Mouse (Mus musculus) stomach, embryonic 15.5 days (tissue): ENCODE measurements around the gene Grrp1. TPM values are rescaled to one million over a fixed set of nuclear protein-coding genes. Genes with fewer than 3 reads are reported as not detected.
A peak's percentile ranks its signal among the peaks of the same experiment; 100 is the strongest.
"Not testable (repeated sequence)": the region's sequence is repeated elsewhere in the genome, so short reads cannot be mapped to it uniquely, and the experiment has no call there.

Experiments
- ATAC-seq: fragments of 200-750 bp; cut with Nextera tagmentation; 2 replicates; pipeline ENCODE4 v1.8.0; 2017; ENCODE audit warnings: low read depth, moderate number of reproducible peaks, moderate TSS enrichment; ENCODE audit not compliant: insufficient read depth, low FRiP score
- H3K27ac ChIP-seq: fragments of 300-500 bp; sonication (generic); 2 replicates; pipeline ENCODE4 v1.5.1; 2015; ENCODE audit warnings: mild to moderate bottlenecking, inconsistent platforms
- H3K27me3 ChIP-seq: fragments of 300-500 bp; sonication (generic); replicated peaks from 2 replicates; pipeline ENCODE4 v1.6.1; 2015; ENCODE audit warnings: inconsistent platforms
- H3K36me3 ChIP-seq: fragments of 300-500 bp; sonication (generic); 2 replicates; pipeline ENCODE4 v1.6.1; 2015; ENCODE audit warnings: inconsistent platforms
- H3K4me1 ChIP-seq: fragments of 300-500 bp; sonication (generic); 2 replicates; pipeline ENCODE4 v1.6.1; 2015; ENCODE audit warnings: inconsistent platforms
- H3K4me2 ChIP-seq: fragments of 300-500 bp; sonication (generic); 2 replicates; pipeline ENCODE4 v1.6.1; 2015; ENCODE audit warnings: mild to moderate bottlenecking, inconsistent platforms
- H3K4me3 ChIP-seq: fragments of 300-500 bp; sonication (generic); replicated peaks from 2 replicates; pipeline ENCODE4 v1.5.1; 2015; ENCODE audit warnings: inconsistent platforms
- H3K9ac ChIP-seq: fragments of 300-500 bp; sonication (generic); 2 replicates; pipeline ENCODE4 v1.6.1; 2015; ENCODE audit warnings: inconsistent platforms
- H3K9me3 ChIP-seq: fragments of 300-500 bp; sonication (generic); 2 replicates; pipeline ENCODE4 v1.6.1; 2016; ENCODE audit warnings: inconsistent platforms
- WGBS: fragments of 180-500 bp; shearing (Covaris S2); methylation state at CpG from one replicate; pipeline ENCODE4 v1.1.7; 2015; 5-methylcytosine and 5-hydroxymethylcytosine counted together
- polyA plus RNA-seq: library from polyadenylated mRNA; unstranded; fragments of >200 nt; fragmentation: Nextera tagmentation; extraction: Ambion mirVana; gene quantifications from 2 replicates; pipeline ENCODE4 v1.2.1, GENCODE M21; 2015

The Grrp1 gene
- polyA plus RNA-seq, 1 experiment from 2014 or later, result 5.2 TPM

DNA sequence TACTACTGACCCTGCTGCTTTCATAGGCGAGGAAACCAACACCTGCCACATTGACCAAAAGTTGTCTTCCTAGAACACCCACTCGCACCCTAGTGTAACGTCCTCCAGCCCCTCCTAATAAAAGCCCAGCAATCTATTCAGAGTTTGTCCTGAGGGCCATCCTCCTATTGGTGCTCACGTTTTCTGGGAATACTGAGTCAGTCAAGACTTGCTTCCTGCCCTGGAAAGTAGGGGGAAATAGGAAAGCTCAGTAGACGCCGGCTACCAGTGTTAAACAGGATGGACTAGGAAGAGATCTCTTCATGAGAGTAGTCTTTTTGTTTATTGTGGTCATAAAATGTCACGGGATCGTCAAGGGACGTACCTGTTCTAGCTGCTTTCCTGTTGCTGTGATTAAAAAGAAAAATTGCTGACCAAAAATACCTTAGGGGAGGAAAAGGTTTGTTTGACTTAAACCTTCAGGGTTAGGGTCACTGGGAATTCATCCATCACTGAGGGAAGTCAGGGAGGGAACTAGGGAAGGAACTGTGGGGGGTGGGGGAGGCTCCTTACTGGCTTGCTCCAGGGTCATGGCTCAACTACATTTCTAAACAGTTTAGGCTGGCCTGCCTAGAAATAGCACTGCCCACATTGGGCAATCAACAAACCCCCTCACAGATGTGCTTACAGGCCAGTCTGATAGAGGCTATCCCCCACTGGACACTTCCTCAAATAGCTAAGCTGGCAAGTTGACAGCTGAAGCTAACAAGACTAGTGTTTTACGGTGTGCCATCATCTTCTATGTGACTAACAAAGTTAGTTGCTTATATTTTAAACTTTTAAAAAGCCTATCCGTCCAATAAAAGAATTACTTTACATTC, 34.7 kb upstream of the Grrp1 start:
- ATAC-seq, result no peak
- H3K4me1 ChIP-seq, result peaks cover 27% of the 10 kb centered on the region
- no peaks in the 10 kb centered on the region for H3K9me3 ChIP-seq
- peak overlapping the region; percentile 68 for H3K4me2 ChIP-seq
- 17% methylated on average over 11 of the region's 11 CpGs for WGBS
- 0 out of 2 replicates have a peak, but pooled peaks cover under 1% of the 10 kb centered on the region for H3K27me3 ChIP-seq
- 0 out of 2 replicates have a peak, but pooled peaks cover 3% of the 10 kb centered on the region for H3K36me3 ChIP-seq
- H3K27ac ChIP-seq, result peak overlapping the region; percentile 100
- peak overlapping the region; percentile 99; the same call in 1 of the 2 replicates for H3K9ac ChIP-seq
- peak overlapping the region; percentile 92 for H3K4me3 ChIP-seq

DNA sequence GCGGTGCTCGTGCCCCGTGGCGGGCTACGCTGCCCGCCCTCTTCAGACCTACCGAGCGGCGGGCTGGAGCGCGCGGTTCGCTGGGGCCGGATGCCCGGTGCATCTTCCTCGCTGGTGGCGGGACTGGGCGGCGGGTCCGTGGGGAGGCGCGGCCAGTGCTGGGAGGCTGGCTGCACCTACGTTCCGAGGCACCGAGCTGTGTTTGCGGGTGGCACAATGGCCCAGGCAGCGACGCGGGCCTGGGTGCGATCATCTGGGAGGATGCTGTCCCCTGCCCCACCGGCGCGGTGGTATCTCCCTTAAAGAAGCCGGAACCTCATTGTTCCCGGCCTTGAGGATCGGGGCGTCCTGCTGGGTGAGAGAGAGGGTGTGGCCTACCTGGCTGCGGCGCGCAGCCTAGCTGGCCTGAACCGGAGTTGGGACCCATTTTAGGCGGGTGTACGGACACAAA, 33.7 kb upstream of the Grrp1 start, which contains the start of gene Pdik1l:
Gene Pdik1l (minus strand): TSS at position 321 of the 451 bp plus-strand sequence.
- Histone ChIP-seq H3K36me3 (0 out of 2 replicates have a peak, but pooled peaks cover 8% of the 10 kb centered on the region), H3K27me3 (no peaks in the 10 kb centered on the region), H3K27ac (peak within 1 kb of the TSS; percentile 100), H3K4me2 (peak within 1 kb of the TSS; percentile 91), H3K9me3 (no peaks in the 10 kb centered on the region), H3K9ac (peak within 1 kb of the TSS; percentile 99), H3K4me1 (peaks cover 27% of the 10 kb centered on the region), H3K4me3 (peak within 1 kb of the TSS; percentile 92)
- WGBS, result 0% methylated on average over 40 of the region's 43 CpGs
- ATAC-seq, result peak; percentile 79

DNA sequence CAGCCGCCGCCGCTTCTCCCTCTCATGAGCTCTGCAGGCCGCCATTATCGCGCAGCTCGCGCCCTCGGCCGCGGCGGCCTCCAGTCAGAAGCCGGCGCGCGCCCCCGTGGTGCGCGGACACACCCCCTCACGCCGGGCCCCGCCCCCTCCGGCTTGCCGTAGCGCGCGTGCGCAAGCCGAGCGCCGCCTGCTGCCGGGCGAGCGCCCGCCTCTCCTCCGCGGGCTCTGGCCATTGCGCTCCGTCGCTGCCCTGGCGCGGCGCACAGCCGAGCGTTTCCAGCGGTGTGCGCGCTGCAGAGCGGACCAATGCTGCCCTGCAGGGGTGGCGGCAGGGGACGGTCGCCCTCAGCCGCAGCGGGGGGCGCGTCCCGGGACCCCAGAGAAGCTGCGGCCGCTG, 33.3 kb upstream of the Grrp1 start:
- H3K27ac ChIP-seq, result peak overlapping the region; percentile 100
- peak; percentile 93 for ATAC-seq

DNA sequence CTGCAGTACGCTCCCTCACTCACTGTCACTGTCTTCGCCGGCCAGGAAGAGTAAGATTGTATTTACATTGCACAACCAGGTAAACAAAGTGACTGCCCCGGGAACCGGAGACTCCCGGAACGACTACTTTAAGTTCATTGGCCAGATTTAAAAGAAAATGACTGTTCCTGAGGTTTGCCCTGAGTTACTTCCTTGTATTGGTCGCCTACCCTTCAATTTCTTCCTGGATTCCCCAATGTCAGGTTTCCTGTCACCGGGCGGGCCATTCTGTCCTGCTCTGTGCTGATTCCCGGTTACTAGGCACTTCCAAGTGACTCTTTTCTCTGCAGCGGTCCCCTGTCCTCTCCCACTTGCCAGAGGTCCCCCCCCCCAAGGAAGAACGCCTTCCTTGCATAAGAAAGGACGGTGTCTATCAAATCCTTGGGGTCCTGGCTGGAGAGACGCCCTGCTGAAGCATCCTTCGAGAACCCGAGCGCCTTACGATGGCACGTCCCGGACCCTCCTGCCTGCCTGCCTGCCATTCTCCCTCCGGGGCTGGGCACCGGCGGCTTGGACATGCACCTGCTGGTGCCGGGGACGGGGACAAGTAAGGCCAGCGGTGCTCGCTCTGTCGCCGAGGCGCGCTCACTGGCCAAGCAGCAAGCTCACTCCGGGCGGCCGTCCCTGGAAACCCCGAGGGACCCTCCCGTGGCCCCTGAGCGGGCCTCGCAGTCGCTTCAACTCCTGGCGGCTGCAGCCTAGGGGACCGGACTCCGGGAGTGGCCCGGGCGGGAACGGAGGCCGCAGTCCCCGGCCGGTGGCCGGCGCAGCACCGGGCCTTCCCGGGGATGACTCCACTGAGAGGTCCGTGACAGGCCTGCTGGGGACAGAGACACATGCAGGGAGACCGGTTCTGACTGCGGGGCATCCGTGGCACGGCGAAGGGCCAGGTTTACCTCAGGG, 32.6 kb upstream of the Grrp1 start:
- H3K4me3 ChIP-seq, result peak overlapping the region; percentile 92
- H3K9ac ChIP-seq, result peak overlapping the region; percentile 64
- H3K27ac ChIP-seq, result peak overlapping the region; percentile 83
- H3K36me3 ChIP-seq, result peaks cover 18% of the 10 kb centered on the region
- H3K27me3 ChIP-seq, result no peaks in the 10 kb centered on the region
- peak; percentile 10 for ATAC-seq
- H3K9me3 ChIP-seq, result no peaks in the 10 kb centered on the region
- WGBS, result under 1% methylated on average over 59 of the region's 59 CpGs
- peak overlapping the region; percentile 91 for H3K4me2 ChIP-seq
- peaks cover 24% of the 10 kb centered on the region for H3K4me1 ChIP-seq

More for the DNA sequence above, 33.3 kb upstream of the Grrp1 start:
- H3K27me3 ChIP-seq, result no peaks in the 10 kb centered on the region
- peak overlapping the region; percentile 91 for H3K4me2 ChIP-seq
- H3K4me3 ChIP-seq, result peak overlapping the region; percentile 92
- H3K36me3 ChIP-seq, result peaks cover 12% of the 10 kb centered on the region
- peak overlapping the region; percentile 99 for H3K9ac ChIP-seq
- peaks cover 27% of the 10 kb centered on the region for H3K4me1 ChIP-seq
- WGBS, result under 1% methylated on average over 50 of the region's 59 CpGs
- no peaks in the 10 kb centered on the region for H3K9me3 ChIP-seq

DNA sequence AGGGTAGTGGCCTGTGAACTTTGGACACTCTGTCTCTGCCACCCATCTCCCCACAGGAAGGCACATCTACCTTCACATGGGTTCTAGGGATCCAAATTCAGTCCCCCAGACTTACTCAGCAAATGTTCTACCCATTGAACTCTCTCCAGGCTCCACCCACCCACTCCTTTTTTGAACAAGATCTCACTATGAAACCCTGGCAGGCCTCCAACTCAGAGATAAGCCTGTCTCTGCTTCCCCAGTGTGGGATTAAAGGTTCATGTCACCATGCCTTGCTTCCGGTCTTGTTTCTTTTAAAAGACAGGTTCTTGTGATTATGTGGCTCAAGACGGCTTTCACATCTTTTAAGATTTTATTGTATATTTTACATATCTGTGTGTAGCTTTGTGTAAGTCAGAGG, 31.0 kb upstream of the Grrp1 start:
- H3K9me3 ChIP-seq, result no peaks in the 10 kb centered on the region
- H3K36me3 ChIP-seq, result peaks cover 24% of the 10 kb centered on the region
- no peak overlapping the region for H3K27ac ChIP-seq
- WGBS, result 81% methylated on average over 2 of the region's 2 CpGs
- H3K4me1 ChIP-seq, result peaks cover 24% of the 10 kb centered on the region
- no peak overlapping the region for H3K4me2 ChIP-seq
- H3K27me3 ChIP-seq, result no peaks in the 10 kb centered on the region
- ATAC-seq, result no peak
- no peak overlapping the region for H3K9ac ChIP-seq
- H3K4me3 ChIP-seq, result no peak overlapping the region

DNA sequence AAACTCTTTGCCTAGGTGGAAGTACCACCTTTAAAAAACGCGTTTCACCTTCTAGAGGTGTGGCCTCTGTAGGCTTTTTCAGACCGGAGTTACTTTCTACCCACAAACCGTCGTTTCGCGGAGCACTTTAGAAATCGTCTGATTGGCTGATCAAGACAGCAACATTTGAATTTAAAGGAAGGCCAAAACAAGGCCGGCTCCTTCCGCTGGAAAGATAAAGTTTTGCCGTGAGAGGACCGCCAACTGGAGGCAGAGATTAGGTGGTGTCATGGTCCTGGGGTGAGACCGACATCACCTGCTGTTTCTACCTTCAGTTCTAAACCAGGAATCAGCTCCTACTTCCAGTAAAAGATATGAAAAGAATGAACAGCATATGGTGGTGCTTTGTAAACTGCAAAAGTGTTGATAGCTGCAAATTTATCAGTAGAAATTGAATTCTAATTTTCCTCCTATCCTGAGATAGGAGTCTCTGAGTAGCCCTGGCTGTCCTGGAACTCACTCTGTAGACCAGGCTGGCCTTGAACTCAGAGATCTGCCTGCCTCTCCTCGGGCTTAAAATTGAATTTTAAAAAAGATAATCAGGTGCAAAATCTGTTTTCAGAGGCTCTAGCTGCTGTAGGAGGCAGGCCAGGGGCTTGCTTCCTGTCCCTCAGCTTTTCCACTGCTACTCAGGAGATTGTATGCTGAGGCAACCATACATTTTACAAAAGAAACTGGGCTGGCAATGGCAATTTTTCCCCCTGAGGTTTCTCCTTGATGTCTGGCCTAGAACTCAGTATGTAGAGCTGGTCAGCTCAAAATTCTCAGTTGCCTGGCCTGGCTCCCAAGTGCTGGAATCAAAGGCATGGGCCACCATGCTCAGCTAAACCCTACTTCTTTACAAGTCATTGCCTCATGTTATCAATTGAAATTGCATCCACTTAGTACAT, 19.8 kb upstream of the Grrp1 start:
- 4% methylated on average over 14 of the region's 14 CpGs for WGBS
- no peaks in the 10 kb centered on the region for H3K27me3 ChIP-seq
- H3K9ac ChIP-seq, result no peak overlapping the region
- peak; percentile 84 for ATAC-seq
- 0 out of 2 replicates have a peak, but pooled peaks cover 5% of the 10 kb centered on the region for H3K4me1 ChIP-seq
- peak overlapping the region; percentile 46 for H3K4me2 ChIP-seq
- H3K36me3 ChIP-seq, result peaks cover 10% of the 10 kb centered on the region
- peak overlapping the region; percentile 57; the same call in 1 of the 2 replicates for H3K27ac ChIP-seq
- no peaks in the 10 kb centered on the region for H3K9me3 ChIP-seq
- peak overlapping the region; percentile 20; the same call in 1 of the 2 replicates for H3K4me3 ChIP-seq

DNA sequence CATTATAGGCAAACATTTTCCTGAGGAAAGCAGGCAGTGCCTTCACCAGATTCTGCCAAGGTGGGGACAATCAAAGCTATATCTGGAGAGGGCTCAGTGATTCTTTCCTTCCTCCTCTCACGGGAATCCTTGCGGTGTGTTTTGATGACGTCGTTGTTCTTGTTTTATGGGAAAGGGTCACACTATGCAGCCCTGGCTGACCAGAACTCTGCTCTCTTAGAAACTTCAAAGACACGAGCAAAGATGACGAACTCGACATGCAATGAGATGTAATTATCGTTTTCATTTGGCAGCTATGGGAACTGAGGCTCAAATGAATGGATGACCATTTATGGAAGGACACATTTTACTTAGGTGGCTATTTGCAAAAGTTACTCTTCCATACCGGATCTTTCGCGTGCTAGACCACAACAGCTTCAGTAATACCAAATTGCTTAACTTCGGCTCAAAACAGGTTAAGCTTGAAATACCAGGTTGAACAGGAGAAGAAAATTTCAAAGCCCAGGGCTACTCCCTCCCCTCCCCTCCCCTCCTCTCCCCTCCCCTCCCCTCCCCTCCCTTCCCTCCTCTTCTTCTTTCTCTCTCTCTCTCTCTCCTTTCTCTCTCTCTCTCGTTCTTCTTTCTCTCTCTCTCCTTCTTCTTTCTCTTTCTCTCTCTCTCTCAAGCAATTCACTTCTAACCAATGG, 19.0 kb upstream of the Grrp1 start:
- Histone ChIP-seq H3K27me3 (no peaks in the 10 kb centered on the region), H3K27ac (peak overlapping the region; percentile 57), H3K4me1 (0 out of 2 replicates have a peak, but pooled peaks cover 5% of the 10 kb centered on the region), H3K36me3 (peaks cover 10% of the 10 kb centered on the region; the same call in 1 of the 2 replicates), H3K4me2 (peak overlapping the region; percentile 46), H3K9ac (no peak overlapping the region), H3K9me3 (no peaks in the 10 kb centered on the region), H3K4me3 (peak overlapping the region; percentile 20; the same call in 1 of the 2 replicates)
- 17% methylated on average over 12 of the region's 13 CpGs for WGBS
- peak; percentile 16; the same call in 1 of the 2 replicates for ATAC-seq

DNA sequence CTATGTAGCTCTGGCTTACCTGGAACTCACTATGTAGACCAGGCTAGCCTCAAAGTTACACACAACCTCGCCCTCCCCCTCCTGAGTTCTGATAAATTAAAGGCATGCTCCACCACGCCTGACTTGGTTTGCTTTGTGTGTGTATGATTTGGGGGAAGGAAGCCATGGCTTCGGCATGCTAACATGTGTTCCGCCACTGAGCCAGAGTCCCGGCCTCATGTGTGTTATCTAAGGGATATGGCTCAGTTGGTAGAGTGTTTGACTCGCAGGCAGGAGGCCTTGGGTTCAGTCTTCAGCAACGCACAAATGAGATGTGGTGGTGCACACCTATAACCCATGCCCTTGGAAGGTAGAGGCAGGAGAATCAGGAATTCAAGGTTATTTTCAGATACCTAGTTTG, 18.1 kb upstream of the Grrp1 start:
- 81% methylated on average over 7 of the region's 7 CpGs for WGBS
- Histone ChIP-seq H3K4me2 (no peak overlapping the region), H3K27me3 (no peaks in the 10 kb centered on the region), H3K9ac (no peak overlapping the region), H3K4me1 (0 out of 2 replicates have a peak, but pooled peaks cover 5% of the 10 kb centered on the region), H3K27ac (no peak overlapping the region), H3K36me3 (0 out of 2 replicates have a peak, but pooled peaks cover 4% of the 10 kb centered on the region), H3K4me3 (no peak overlapping the region), H3K9me3 (no peaks in the 10 kb centered on the region)
- no peak for ATAC-seq

DNA sequence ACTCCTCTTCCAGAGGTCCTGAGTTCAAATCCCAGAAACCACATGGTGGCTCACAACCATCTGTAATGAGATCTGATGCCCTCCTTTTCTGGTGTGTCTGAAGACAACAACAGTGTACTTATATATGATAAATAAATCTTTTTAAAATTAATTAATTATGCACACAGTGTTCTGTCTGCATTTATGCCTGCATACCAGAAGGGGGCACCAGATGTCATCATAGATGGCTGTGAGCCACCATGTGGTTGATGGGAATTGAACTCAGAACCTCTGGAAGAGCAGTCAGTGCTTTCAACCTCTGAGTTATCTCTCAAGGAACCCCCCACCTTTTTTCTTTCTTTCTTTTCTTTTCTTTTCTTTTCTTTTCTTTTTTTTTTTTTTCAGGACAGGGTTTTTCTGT, 15.7 kb upstream of the Grrp1 start:
- not testable (repeated sequence) for H3K9ac ChIP-seq, H3K27ac ChIP-seq, H3K36me3 ChIP-seq, ATAC-seq, H3K4me2 ChIP-seq, H3K4me3 ChIP-seq, H3K4me1 ChIP-seq, H3K27me3 ChIP-seq, H3K9me3 ChIP-seq

DNA sequence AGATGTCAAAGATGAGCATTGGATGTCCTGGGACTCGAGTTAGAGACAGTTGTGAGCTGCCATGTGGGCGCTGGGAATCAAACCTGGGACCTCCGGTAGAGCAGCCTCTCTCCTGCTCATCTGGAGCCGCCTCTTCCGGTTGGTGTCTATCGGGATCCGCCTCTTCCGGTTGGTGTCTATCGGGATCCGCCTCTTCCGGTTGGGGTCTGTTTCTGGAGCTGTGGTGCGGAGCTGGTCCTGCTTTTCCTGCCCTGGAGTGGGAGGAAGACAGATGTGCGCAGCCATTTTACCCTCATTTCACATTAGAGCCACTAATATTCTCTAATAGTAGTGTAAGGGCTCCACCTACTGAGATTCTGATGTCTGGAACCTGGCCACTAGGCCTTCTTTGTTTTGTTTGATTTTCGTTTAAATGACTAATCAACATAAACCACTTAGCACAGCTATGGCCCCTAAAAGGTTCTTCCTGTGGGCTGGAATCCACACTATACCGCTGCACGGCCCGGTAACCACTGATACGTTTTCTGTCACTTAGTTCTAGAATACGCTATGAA, 14.3 kb upstream of the Grrp1 start:
- no peaks in the 10 kb centered on the region for H3K27me3 ChIP-seq

More for the DNA sequence above, 14.3 kb upstream of the Grrp1 start:
- no peaks in the 10 kb centered on the region for H3K9me3 ChIP-seq
- no peak overlapping the region for H3K9ac ChIP-seq
- no peak overlapping the region for H3K4me2 ChIP-seq
- 0 out of 2 replicates have a peak, but pooled peaks cover 5% of the 10 kb centered on the region for H3K4me1 ChIP-seq
- H3K36me3 ChIP-seq, result no peaks in the 10 kb centered on the region
- no peak overlapping the region for H3K4me3 ChIP-seq
- no peak overlapping the region for H3K27ac ChIP-seq
- 78% methylated on average over 19 of the region's 19 CpGs for WGBS
- ATAC-seq, result no peak
